Comparison of ENCODE assay signal across 8 mouse cellular contexts in the genomic region with DNA sequence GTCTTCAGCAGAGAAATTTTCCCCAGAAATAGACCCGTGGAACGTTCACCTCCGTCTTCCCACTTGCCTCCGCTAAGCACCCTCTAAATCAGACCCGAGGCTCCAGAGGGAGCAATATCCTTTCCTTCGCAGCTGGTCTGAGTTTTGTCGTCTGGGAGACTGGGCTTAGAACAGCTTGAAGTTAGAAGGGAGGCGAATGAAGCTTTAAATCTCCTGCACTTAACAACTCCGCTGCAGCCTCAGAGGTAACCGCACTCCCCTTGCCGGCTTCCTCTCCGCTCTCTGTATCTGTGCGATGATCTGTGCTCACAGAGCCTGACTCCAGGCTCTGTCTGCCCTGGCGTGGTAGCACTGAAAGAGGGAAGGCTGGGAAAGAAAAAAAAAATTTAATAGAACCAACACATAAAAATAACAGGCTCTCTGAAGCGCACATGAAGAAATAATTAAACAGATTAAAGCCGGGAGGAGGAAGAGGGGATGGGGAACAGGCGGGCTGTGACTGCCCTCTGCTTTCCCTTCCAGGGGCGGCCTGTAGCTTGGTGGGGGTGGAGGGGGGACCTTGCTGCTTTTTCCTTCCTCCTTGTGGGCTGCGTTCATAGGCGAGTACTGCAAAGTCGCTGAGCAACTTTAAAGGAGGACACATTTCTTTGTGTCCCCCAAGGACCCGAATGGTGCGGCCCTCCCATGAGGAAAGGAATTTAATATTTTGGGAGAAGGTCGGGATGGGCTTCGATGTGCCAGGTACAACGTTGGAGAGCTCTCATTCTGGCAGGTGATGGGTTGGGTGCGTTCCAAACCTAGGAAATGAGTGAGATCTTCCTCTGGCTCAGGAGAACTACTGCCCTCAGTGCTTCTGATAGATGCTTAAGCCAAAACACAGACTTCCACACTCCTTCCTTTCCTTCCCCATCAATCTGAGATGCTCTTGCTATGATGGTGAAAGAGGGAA.
A peak's percentile ranks its signal among the peaks of the same experiment; 100 is the strongest.
DNase-seq lines count a peak whose midpoint lies in the region; ATAC-seq lines count a peak whose summit lies in the region.

No protein-coding gene starts in this region.

- no peak for ATAC-seq in heart, embryonic 14.5 days (ENCODE audit: insufficient number of reproducible peaks, insufficient read depth, low FRiP score, low read depth)
- no peak for ATAC-seq in hindbrain, embryonic 11.5 days (ENCODE audit: low FRiP score)

- H3K4me1 ChIP-seq in heart, embryonic 14.5 days (ENCODE audit: control insufficient read depth in 2 of 2, insufficient read depth in 2 of 2, low read length in 2 of 2), result peaks cover 0 to 4% of the 10 kb centered on the region in 2 experiments; a peak in 1 of 4 replicates
- H3K4me1 ChIP-seq in hindbrain, embryonic 11.5 days (replicated peaks; ENCODE audit: control insufficient read depth, insufficient read depth, low read length), result no peaks in the 10 kb centered on the region

- no peak overlapping the region for H3K27ac ChIP-seq in heart, embryonic 14.5 days (replicated peaks in 1 of 2; ENCODE audit: control insufficient read depth in 1 of 2, insufficient read depth in 1 of 2, low read depth in 2 of 2, low read length in 2 of 2)
- H3K27ac ChIP-seq in hindbrain, embryonic 11.5 days (ENCODE audit: low read depth, low read length), result no peak overlapping the region

- no peaks in the 10 kb centered on the region for H3K36me3 ChIP-seq in heart, embryonic 14.5 days (ENCODE audit: control insufficient read depth, insufficient read depth, low read length)
- H3K36me3 ChIP-seq in hindbrain, embryonic 11.5 days (ENCODE audit: control insufficient read depth, insufficient read depth, low read length), result no peaks in the 10 kb centered on the region

- no peak for DNase-seq in heart, postnatal 36 days
- peak; percentile 59 to 67 for DNase-seq in cerebellum, postnatal 14 days
- DNase-seq in hindbrain, embryonic 11.5 days (ENCODE audit: low spot score), result peak; percentile 39
- peak; percentile 65 for DNase-seq in mesoderm, embryonic 11.5 days (ENCODE audit: low read depth, low spot score)
- DNase-seq in adrenal gland, adult 2 months, result no peak
- no peak for DNase-seq in testis, postnatal 10 days (ENCODE audit: low spot score)
- DNase-seq in left cerebral cortex, postnatal 14 days (ENCODE audit: low spot score in 2 of 2), result no peak

- peak overlapping the region; percentile 65 for H3K4me2 ChIP-seq in heart, embryonic 14.5 days (ENCODE audit: low read length)
- peak overlapping the region; percentile 15 for H3K4me2 ChIP-seq in hindbrain, embryonic 11.5 days (replicated peaks; ENCODE audit: low read depth, low read length)

- H3K9me3 ChIP-seq in heart, embryonic 14.5 days (ENCODE audit: control insufficient read depth, low read length), result 0 out of 2 replicates have a peak, but pooled peaks cover 4% of the 10 kb centered on the region
- no peaks in the 10 kb centered on the region for H3K9me3 ChIP-seq in hindbrain, embryonic 11.5 days (ENCODE audit: control insufficient read depth, low read length)

- intact Hi-C loops in heart, postnatal 36 days (cut with DNase I), result loop anchor here (5.0 kb wide), 1 partner anchor 218 kb away; no protein-coding TSS in a partner anchor
- intact Hi-C loops in left cerebral cortex, postnatal 14 days (cut with DNase I), result no loop called here

- peak overlapping the region; percentile 35; the same call in 1 of the 2 replicates for H3K9ac ChIP-seq in heart, embryonic 14.5 days (ENCODE audit: low read length)
- no peak overlapping the region for H3K9ac ChIP-seq in hindbrain, embryonic 11.5 days (ENCODE audit: low read depth, low read length)

- H3K4me3 ChIP-seq in heart, embryonic 14.5 days (ENCODE audit: control insufficient read depth in 1 of 2, insufficient read depth in 1 of 2, low read depth in 1 of 2, low read length in 2 of 2), result peak overlapping the region; percentile 21 to 30
- H3K4me3 ChIP-seq in hindbrain, embryonic 11.5 days (ENCODE audit: low read depth, low read length), result no peak overlapping the region

- 9% methylated on average over 27 of the region's 27 CpGs for WGBS in heart, embryonic 14.5 days
- 14% methylated on average over 26 of the region's 27 CpGs for WGBS in hindbrain, embryonic 11.5 days

- peaks cover 28% of the 10 kb centered on the region; the same call in 1 of the 2 replicates for H3K27me3 ChIP-seq in heart, embryonic 14.5 days (ENCODE audit: control insufficient read depth, insufficient read depth, low read length)
- peaks cover 14% of the 10 kb centered on the region for H3K27me3 ChIP-seq in hindbrain, embryonic 11.5 days (ENCODE audit: control insufficient read depth, insufficient read depth, low read length)

Comparison
In these comparisons a context has a peak if more than half of its experiments do, and no peak if none do; other contexts are left out.
1. DNase-seq: peak in cerebellum, postnatal 14 days (2 of 2), hindbrain, embryonic 11.5 days (single experiment) and mesoderm, embryonic 11.5 days (single experiment); none in heart, postnatal 36 days (0 of 2), adrenal gland, adult 2 months (single experiment), testis, postnatal 10 days (single experiment) and left cerebral cortex, postnatal 14 days (0 of 2).